Mouse (Mus musculus): ENCODE measurements at regions not wholly inside any gene's neighbourhood (a gene's known extent, or its start where the extent isn't known, plus 50 kb on each side); places are given as distances from the start of the nearest gene placed in this dataset.

DNA sequence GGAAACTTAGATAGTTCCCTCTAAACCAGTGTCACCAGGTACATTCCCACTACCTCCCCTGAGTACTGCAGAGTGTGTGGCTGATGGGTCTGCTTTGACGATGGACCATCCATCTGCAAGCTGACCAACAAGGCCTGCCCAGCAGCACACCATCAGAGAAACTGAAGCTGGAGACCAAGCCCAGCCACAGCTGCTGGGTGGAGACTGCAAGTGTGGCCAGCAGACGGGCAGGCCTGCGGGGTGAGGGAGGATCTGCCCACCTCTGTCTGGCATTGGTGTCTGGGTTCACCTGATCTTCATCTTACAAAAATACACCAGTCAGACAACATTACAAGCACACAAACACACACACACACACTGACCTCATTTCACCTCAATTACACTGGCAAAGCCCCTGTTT is 60.6 kb upstream of the Insig1 start:
- TF ChIP-seq POLR2A (IDR thresholded peaks at IDR 0.05; ENCODE audit: control insufficient read depth, low read depth, low read length) (no peak), CTCF (IDR thresholded peaks at IDR 0.05; ENCODE audit: control insufficient read depth, insufficient read depth, insufficient replicate concordance, low read depth, low read length) (no peak)
